Mouse (Mus musculus): ENCODE data around the gene Ccdc149. TPM values are rescaled to one million over a fixed set of nuclear protein-coding genes. Genes with fewer than 3 reads are reported as not detected.

The Ccdc149 gene
- polyA plus RNA-seq, 1 experiment from 2014 or later = 2.6 TPM

GRCm38 (mm10) chr5:52449187-52449586 is 22.1 kb downstream of the Ccdc149 start:
- ATAC-seq (ENCODE audit: insufficient number of reproducible peaks, low FRiP score) = no peak
- no peaks in the 10 kb centered on the region for H3K36me3 ChIP-seq
- H3K27me3 ChIP-seq (replicated peaks) = no peaks in the 10 kb centered on the region
- H3K9ac ChIP-seq = no peak overlapping the region
- 76% methylated on average over 8 of the region's 8 CpGs for WGBS
- H3K27ac ChIP-seq (ENCODE audit: poor library complexity, severe bottlenecking) = no peak overlapping the region
- H3K4me3 ChIP-seq = no peak overlapping the region
- no peaks in the 10 kb centered on the region for H3K9me3 ChIP-seq (replicated peaks)
- H3K4me1 ChIP-seq (replicated peaks) = no peaks in the 10 kb centered on the region
- H3K4me2 ChIP-seq = no peak overlapping the region

GRCm38 (mm10) chr5:52440278-52440677 is 31.0 kb downstream of the Ccdc149 start:
- H3K4me2 ChIP-seq = no peak overlapping the region
- ATAC-seq (ENCODE audit: insufficient number of reproducible peaks, low FRiP score) = no peak

GRCm38 (mm10) chr5:52438946-52439345 is 32.4 kb downstream of the Ccdc149 start:
- WGBS = 80% methylated on average over 7 of the region's 7 CpGs
- H3K9ac ChIP-seq = no peak overlapping the region
- no peak for ATAC-seq (ENCODE audit: insufficient number of reproducible peaks, low FRiP score)

More at GRCm38 (mm10) chr5:52440278-52440677, 31.0 kb downstream of the Ccdc149 start:
- Histone ChIP-seq H3K27me3 (replicated peaks) (no peaks in the 10 kb centered on the region), H3K9me3 (replicated peaks) (peaks cover 4% of the 10 kb centered on the region), H3K36me3 (no peaks in the 10 kb centered on the region), H3K9ac (no peak overlapping the region), H3K4me1 (replicated peaks) (no peaks in the 10 kb centered on the region), H3K4me3 (no peak overlapping the region), H3K27ac (ENCODE audit: poor library complexity, severe bottlenecking) (no peak overlapping the region)
- WGBS = 89% methylated on average over 11 of the region's 11 CpGs

GRCm38 (mm10) chr5:52435533-52435932 is 35.8 kb downstream of the Ccdc149 start:
- no peak overlapping the region for H3K27ac ChIP-seq (ENCODE audit: poor library complexity, severe bottlenecking)
- H3K4me2 ChIP-seq = no peak overlapping the region
- H3K4me3 ChIP-seq = no peak overlapping the region
- no peak for ATAC-seq (ENCODE audit: insufficient number of reproducible peaks, low FRiP score)
- H3K27me3 ChIP-seq (replicated peaks) = no peaks in the 10 kb centered on the region
- no peaks in the 10 kb centered on the region for H3K36me3 ChIP-seq
- no peaks in the 10 kb centered on the region for H3K9me3 ChIP-seq (replicated peaks)
- no peaks in the 10 kb centered on the region for H3K4me1 ChIP-seq (replicated peaks)
- 83% methylated on average over 6 of the region's 6 CpGs for WGBS
- H3K9ac ChIP-seq = no peak overlapping the region

More at GRCm38 (mm10) chr5:52438946-52439345, 32.4 kb downstream of the Ccdc149 start:
- no peak overlapping the region for H3K4me2 ChIP-seq
- no peak overlapping the region for H3K27ac ChIP-seq (ENCODE audit: poor library complexity, severe bottlenecking)
- peaks cover 4% of the 10 kb centered on the region for H3K9me3 ChIP-seq (replicated peaks)
- no peaks in the 10 kb centered on the region for H3K27me3 ChIP-seq (replicated peaks)
- no peaks in the 10 kb centered on the region for H3K4me1 ChIP-seq (replicated peaks)
- H3K4me3 ChIP-seq = no peak overlapping the region
- no peaks in the 10 kb centered on the region for H3K36me3 ChIP-seq

GRCm38 (mm10) chr5:52431276-52431844 is 40.0 kb downstream of the Ccdc149 start:
- 60% methylated on average over 8 of the region's 8 CpGs for WGBS
- Histone ChIP-seq H3K4me1 (replicated peaks) (no peaks in the 10 kb centered on the region), H3K9me3 (replicated peaks) (no peaks in the 10 kb centered on the region), H3K36me3 (no peaks in the 10 kb centered on the region), H3K27ac (ENCODE audit: poor library complexity, severe bottlenecking) (no peak overlapping the region), H3K27me3 (replicated peaks) (no peaks in the 10 kb centered on the region), H3K4me2 (no peak overlapping the region), H3K9ac (no peak overlapping the region), H3K4me3 (no peak overlapping the region)
- ATAC-seq (ENCODE audit: insufficient number of reproducible peaks, low FRiP score) = no peak

- WGBS = 76% methylated on average over 14 of the region's 14 CpGs
- Histone ChIP-seq H3K4me1 (replicated peaks) (no peaks in the 10 kb centered on the region), H3K9ac (no peak overlapping the region), H3K4me3 (no peak overlapping the region), H3K27me3 (replicated peaks) (no peaks in the 10 kb centered on the region), H3K9me3 (replicated peaks) (no peaks in the 10 kb centered on the region), H3K4me2 (no peak overlapping the region), H3K27ac (ENCODE audit: poor library complexity, severe bottlenecking) (no peak overlapping the region), H3K36me3 (no peaks in the 10 kb centered on the region)
- ATAC-seq (ENCODE audit: insufficient number of reproducible peaks, low FRiP score) = no peak
These were observed 41.4 kb downstream of the Ccdc149 start for GRCm38 (mm10) chr5:52429731-52430480.

GRCm38 (mm10) chr5:52428613-52429012 is 42.7 kb downstream of the Ccdc149 start:
- H3K9ac ChIP-seq = no peak overlapping the region
- no peak for ATAC-seq (ENCODE audit: insufficient number of reproducible peaks, low FRiP score)
- no peaks in the 10 kb centered on the region for H3K36me3 ChIP-seq
- no peaks in the 10 kb centered on the region for H3K9me3 ChIP-seq (replicated peaks)
- no peak overlapping the region for H3K27ac ChIP-seq (ENCODE audit: poor library complexity, severe bottlenecking)
- WGBS = 68% methylated on average over 4 of the region's 4 CpGs
- no peak overlapping the region for H3K4me3 ChIP-seq
- H3K4me1 ChIP-seq (replicated peaks) = no peaks in the 10 kb centered on the region
- no peaks in the 10 kb centered on the region for H3K27me3 ChIP-seq (replicated peaks)
- no peak overlapping the region for H3K4me2 ChIP-seq

- no peaks in the 10 kb centered on the region for H3K27me3 ChIP-seq (replicated peaks)
- WGBS = 80% methylated on average over 9 of the region's 9 CpGs
- H3K4me2 ChIP-seq = no peak overlapping the region
- no peaks in the 10 kb centered on the region for H3K36me3 ChIP-seq
- no peak overlapping the region for H3K27ac ChIP-seq (ENCODE audit: poor library complexity, severe bottlenecking)
- no peak overlapping the region for H3K4me3 ChIP-seq
- H3K9ac ChIP-seq = no peak overlapping the region
- no peaks in the 10 kb centered on the region for H3K4me1 ChIP-seq (replicated peaks)
- no peak for ATAC-seq (ENCODE audit: insufficient number of reproducible peaks, low FRiP score)
- H3K9me3 ChIP-seq (replicated peaks) = no peaks in the 10 kb centered on the region
These were observed 45.5 kb downstream of the Ccdc149 start for GRCm38 (mm10) chr5:52425819-52426218.

GRCm38 (mm10) chr5:52423893-52424292 is 47.4 kb downstream of the Ccdc149 start:
- ATAC-seq (ENCODE audit: insufficient number of reproducible peaks, low FRiP score) = no peak
- H3K4me2 ChIP-seq = no peak overlapping the region
- H3K36me3 ChIP-seq = no peaks in the 10 kb centered on the region
- H3K4me3 ChIP-seq = no peak overlapping the region
- no peaks in the 10 kb centered on the region for H3K4me1 ChIP-seq (replicated peaks)
- H3K9me3 ChIP-seq (replicated peaks) = no peaks in the 10 kb centered on the region
- 65% methylated on average over 3 of the region's 3 CpGs for WGBS
- no peak overlapping the region for H3K9ac ChIP-seq
- H3K27ac ChIP-seq (ENCODE audit: poor library complexity, severe bottlenecking) = no peak overlapping the region
- no peaks in the 10 kb centered on the region for H3K27me3 ChIP-seq (replicated peaks)

GRCm38 (mm10) chr5:52416485-52416884 is 54.8 kb downstream of the Ccdc149 start:
- H3K4me3 ChIP-seq = no peak overlapping the region
- WGBS = 54% methylated on average over 2 of the region's 2 CpGs
- ATAC-seq (ENCODE audit: insufficient number of reproducible peaks, low FRiP score) = no peak
- H3K4me1 ChIP-seq (replicated peaks) = no peaks in the 10 kb centered on the region
- H3K4me2 ChIP-seq = no peak overlapping the region
- no peaks in the 10 kb centered on the region for H3K36me3 ChIP-seq
- no peak overlapping the region for H3K9ac ChIP-seq
- no peaks in the 10 kb centered on the region for H3K27me3 ChIP-seq (replicated peaks)
- no peaks in the 10 kb centered on the region for H3K9me3 ChIP-seq (replicated peaks)
- no peak overlapping the region for H3K27ac ChIP-seq (ENCODE audit: poor library complexity, severe bottlenecking)

- ATAC-seq (ENCODE audit: insufficient number of reproducible peaks, low FRiP score) = no peak
- Histone ChIP-seq H3K9me3 (replicated peaks) (no peaks in the 10 kb centered on the region), H3K36me3 (no peaks in the 10 kb centered on the region), H3K4me2 (no peak overlapping the region), H3K27ac (ENCODE audit: poor library complexity, severe bottlenecking) (no peak overlapping the region), H3K27me3 (replicated peaks) (no peaks in the 10 kb centered on the region), H3K9ac (no peak overlapping the region), H3K4me1 (replicated peaks) (no peaks in the 10 kb centered on the region), H3K4me3 (no peak overlapping the region)
- WGBS = 75% methylated on average over 6 of the region's 6 CpGs
These were observed 55.4 kb downstream of the Ccdc149 start for GRCm38 (mm10) chr5:52415917-52416316.
